Mouse (Mus musculus): Measurements from ENCODE around the gene Blvrb. TPM values are rescaled to one million over a fixed set of nuclear protein-coding genes. Genes with fewer than 3 reads are reported as not detected.

Gene Blvrb
- polyA plus RNA-seq, 1 experiment from 2014 or later: 46.1 TPM

- Histone ChIP-seq H3K9ac (no peak overlapping the region), H3K4me1 (no peaks in the 10 kb centered on the region), H3K4me2 (no peak overlapping the region), H3K4me3 (no peak overlapping the region), H3K36me3 (no peaks in the 10 kb centered on the region), H3K27me3 (peaks cover 7% of the 10 kb centered on the region), H3K27ac (no peak overlapping the region), H3K9me3 (peaks cover 8% of the 10 kb centered on the region; the same call in 1 of the 2 replicates)
- no peak for ATAC-seq (ENCODE audit: insufficient number of reproducible peaks, insufficient read depth, low FRiP score, low TSS enrichment, low read depth)
- 90% methylated on average over 1 of the region's 1 CpGs for WGBS
These were observed 20.4 kb upstream of the Blvrb start for GRCm38 (mm10) chr7:27427387-27427786.

- no peaks in the 10 kb centered on the region for H3K4me1 ChIP-seq
- no peak overlapping the region for H3K4me3 ChIP-seq
- H3K9ac ChIP-seq: no peak overlapping the region
- H3K36me3 ChIP-seq: no peaks in the 10 kb centered on the region
- H3K9me3 ChIP-seq: peaks cover 8% of the 10 kb centered on the region; the same call in 1 of the 2 replicates
- no peak for ATAC-seq (ENCODE audit: insufficient number of reproducible peaks, insufficient read depth, low FRiP score, low TSS enrichment, low read depth)
- no peak overlapping the region for H3K27ac ChIP-seq
- H3K27me3 ChIP-seq: peaks cover 13% of the 10 kb centered on the region
- 84% methylated on average over 11 of the region's 11 CpGs for WGBS
- H3K4me2 ChIP-seq: no peak overlapping the region
These were observed 19.8 kb upstream of the Blvrb start for GRCm38 (mm10) chr7:27428002-27428401.

GRCm38 (mm10) chr7:27429135-27429534 lies 18.6 kb upstream of the Blvrb start:
- no peak for ATAC-seq (ENCODE audit: insufficient number of reproducible peaks, insufficient read depth, low FRiP score, low TSS enrichment, low read depth)
- Histone ChIP-seq H3K9ac (no peak overlapping the region), H3K4me2 (no peak overlapping the region), H3K4me3 (no peak overlapping the region), H3K9me3 (peaks cover 8% of the 10 kb centered on the region; the same call in 1 of the 2 replicates), H3K36me3 (no peaks in the 10 kb centered on the region), H3K27ac (no peak overlapping the region), H3K27me3 (peaks cover 24% of the 10 kb centered on the region), H3K4me1 (0 out of 2 replicates have a peak, but pooled peaks cover 2% of the 10 kb centered on the region)
- 63% methylated on average over 2 of the region's 2 CpGs for WGBS

GRCm38 (mm10) chr7:27433349-27433748 lies 14.4 kb upstream of the Blvrb start:
- Histone ChIP-seq H3K4me2 (no peak overlapping the region), H3K4me3 (no peak overlapping the region), H3K36me3 (no peaks in the 10 kb centered on the region), H3K27ac (no peak overlapping the region), H3K4me1 (0 out of 2 replicates have a peak, but pooled peaks cover 2% of the 10 kb centered on the region), H3K27me3 (peaks cover 39% of the 10 kb centered on the region), H3K9ac (no peak overlapping the region), H3K9me3 (peaks cover 8% of the 10 kb centered on the region; the same call in 1 of the 2 replicates)
- WGBS: 27% methylated on average over 10 of the region's 10 CpGs
- no peak for ATAC-seq (ENCODE audit: insufficient number of reproducible peaks, insufficient read depth, low FRiP score, low TSS enrichment, low read depth)

- Histone ChIP-seq H3K27me3 (peaks cover 39% of the 10 kb centered on the region), H3K9ac (no peak overlapping the region), H3K4me2 (no peak overlapping the region), H3K4me3 (no peak overlapping the region), H3K4me1 (0 out of 2 replicates have a peak, but pooled peaks cover 2% of the 10 kb centered on the region), H3K36me3 (no peaks in the 10 kb centered on the region), H3K27ac (no peak overlapping the region), H3K9me3 (peaks cover 7% of the 10 kb centered on the region; the same call in 1 of the 2 replicates)
- no peak for ATAC-seq (ENCODE audit: insufficient number of reproducible peaks, insufficient read depth, low FRiP score, low TSS enrichment, low read depth)
- WGBS: 8% methylated on average over 10 of the region's 10 CpGs
These were observed 14.0 kb upstream of the Blvrb start for GRCm38 (mm10) chr7:27433794-27434193.

- Histone ChIP-seq H3K4me1 (0 out of 2 replicates have a peak, but pooled peaks cover 2% of the 10 kb centered on the region), H3K4me3 (no peak overlapping the region)
- 53% methylated on average over 5 of the region's 5 CpGs for WGBS
These were observed 10.2 kb upstream of the Blvrb start for GRCm38 (mm10) chr7:27437544-27437943.

GRCm38 (mm10) chr7:27440014-27440413 lies 7.8 kb upstream of the Blvrb start:
- H3K9me3 ChIP-seq: no peaks in the 10 kb centered on the region
- H3K27ac ChIP-seq: no peak overlapping the region
- 78% methylated on average over 4 of the region's 4 CpGs for WGBS
- no peak overlapping the region for H3K4me2 ChIP-seq
- H3K9ac ChIP-seq: no peak overlapping the region
- H3K4me1 ChIP-seq: no peaks in the 10 kb centered on the region
- ATAC-seq (ENCODE audit: insufficient number of reproducible peaks, insufficient read depth, low FRiP score, low TSS enrichment, low read depth): no peak
- H3K36me3 ChIP-seq: no peaks in the 10 kb centered on the region
- H3K27me3 ChIP-seq: peaks cover 19% of the 10 kb centered on the region
- no peak overlapping the region for H3K4me3 ChIP-seq

More at GRCm38 (mm10) chr7:27437544-27437943, 10.2 kb upstream of the Blvrb start:
- Histone ChIP-seq H3K4me2 (no peak overlapping the region), H3K9ac (no peak overlapping the region), H3K9me3 (no peaks in the 10 kb centered on the region), H3K27me3 (peaks cover 31% of the 10 kb centered on the region), H3K36me3 (no peaks in the 10 kb centered on the region), H3K27ac (no peak overlapping the region)
- no peak for ATAC-seq (ENCODE audit: insufficient number of reproducible peaks, insufficient read depth, low FRiP score, low TSS enrichment, low read depth)

GRCm38 (mm10) chr7:27446051-27446450 lies 1.7 kb upstream of the Blvrb start:
- WGBS: 2% methylated on average over 18 of the region's 18 CpGs
- peaks cover 37% of the 10 kb centered on the region for H3K27me3 ChIP-seq
- H3K4me1 ChIP-seq: peaks cover 28% of the 10 kb centered on the region
- peak overlapping the region; percentile 78 for H3K9ac ChIP-seq
- no peak for ATAC-seq (ENCODE audit: insufficient number of reproducible peaks, insufficient read depth, low FRiP score, low TSS enrichment, low read depth)
- H3K27ac ChIP-seq: no peak overlapping the region
- peak overlapping the region; percentile 98 for H3K4me2 ChIP-seq
- H3K36me3 ChIP-seq: no peaks in the 10 kb centered on the region
- peak overlapping the region; percentile 62 for H3K4me3 ChIP-seq
- no peaks in the 10 kb centered on the region for H3K9me3 ChIP-seq

- Histone ChIP-seq H3K36me3 (no peaks in the 10 kb centered on the region), H3K9me3 (no peaks in the 10 kb centered on the region), H3K27me3 (peaks cover 37% of the 10 kb centered on the region), H3K27ac (no peak overlapping the region), H3K4me3 (peak overlapping the region; percentile 62), H3K4me1 (peaks cover 28% of the 10 kb centered on the region), H3K4me2 (peak overlapping the region; percentile 98), H3K9ac (peak overlapping the region; percentile 78)
- WGBS: 7% methylated on average over 50 of the region's 53 CpGs
- ATAC-seq (ENCODE audit: insufficient number of reproducible peaks, insufficient read depth, low FRiP score, low TSS enrichment, low read depth): no peak
These were observed 1.0 kb upstream of the Blvrb start for GRCm38 (mm10) chr7:27446521-27447418.

GRCm38 (mm10) chr7:27448421-27449206 lies 836 bp downstream of the Blvrb start:
- peaks cover 34% of the 10 kb centered on the region for H3K27me3 ChIP-seq
- no peaks in the 10 kb centered on the region for H3K36me3 ChIP-seq
- H3K4me2 ChIP-seq: peak overlapping the region; percentile 94
- peaks cover 28% of the 10 kb centered on the region for H3K4me1 ChIP-seq
- H3K27ac ChIP-seq: no peak overlapping the region
- ATAC-seq (ENCODE audit: insufficient number of reproducible peaks, insufficient read depth, low FRiP score, low TSS enrichment, low read depth): no peak
- H3K9ac ChIP-seq: peak overlapping the region; percentile 78
- H3K4me3 ChIP-seq: peak overlapping the region; percentile 62
- H3K9me3 ChIP-seq: no peaks in the 10 kb centered on the region
- WGBS: 53% methylated on average over 15 of the region's 15 CpGs

- H3K36me3 ChIP-seq: no peaks in the 10 kb centered on the region
- no peaks in the 10 kb centered on the region for H3K9me3 ChIP-seq
These were observed 1.6 kb downstream of the Blvrb start for GRCm38 (mm10) chr7:27449256-27449862.

More at GRCm38 (mm10) chr7:27449256-27449862, 1.6 kb downstream of the Blvrb start:
- Histone ChIP-seq H3K27ac (no peak overlapping the region), H3K4me2 (0 out of 2 replicates have a peak overlapping the region, but pooled peaks have one; percentile 94), H3K4me1 (peaks cover 28% of the 10 kb centered on the region), H3K9ac (no peak overlapping the region), H3K27me3 (peaks cover 31% of the 10 kb centered on the region), H3K4me3 (no peak overlapping the region)
- 58% methylated on average over 10 of the region's 10 CpGs for WGBS
- no peak for ATAC-seq (ENCODE audit: insufficient number of reproducible peaks, insufficient read depth, low FRiP score, low TSS enrichment, low read depth)
